Mouse (Mus musculus) hindbrain, embryonic 10.5 days (tissue): ENCODE data around the gene Abcg1. TPM values are rescaled to one million over a fixed set of nuclear protein-coding genes. Genes with fewer than 3 reads are reported as not detected.
A peak's percentile ranks its signal among the peaks of the same experiment; 100 is the strongest.

Experiments used
- DNase-seq: peaks from one replicate; pipeline ENCODE4 v3.0.0-alpha.2; 2017; ENCODE audit warnings: low spot score
- H3K27ac ChIP-seq: fragments of 300-500 bp; sonication (generic); 2 replicates; pipeline ENCODE4 v1.5.1; 2016; ENCODE audit warnings: mild to moderate bottlenecking, moderate library complexity
- H3K27me3 ChIP-seq: fragments of 300-500 bp; sonication (generic); 2 replicates; pipeline ENCODE4 v1.6.1; 2016; ENCODE audit warnings: mild to moderate bottlenecking; ENCODE audit not compliant: poor library complexity, insufficient read depth, severe bottlenecking
- H3K36me3 ChIP-seq: fragments of 300-500 bp; sonication (generic); 2 replicates; pipeline ENCODE4 v1.6.1; 2016; ENCODE audit warnings: mild to moderate bottlenecking, moderate library complexity
- H3K4me1 ChIP-seq: fragments of 300-500 bp; sonication (generic); replicated peaks from 2 replicates; pipeline ENCODE4 v1.6.1; 2016; ENCODE audit warnings: mild to moderate bottlenecking
- H3K4me3 ChIP-seq: fragments of 300-500 bp; sonication (generic); 2 replicates; pipeline ENCODE4 v1.5.1; 2016; ENCODE audit warnings: mild to moderate bottlenecking, moderate library complexity
- H3K9me3 ChIP-seq: fragments of 300-500 bp; sonication (generic); 2 replicates; pipeline ENCODE4 v1.6.1; 2016; ENCODE audit warnings: mild to moderate bottlenecking, moderate library complexity
- WGBS: fragments of 180-500 bp; shearing (Covaris S2); methylation state at CpG from one replicate; pipeline ENCODE4 v1.1.7; 2016; 5-methylcytosine and 5-hydroxymethylcytosine counted together
- polyA plus RNA-seq: library from polyadenylated mRNA; unstranded; fragments of >200 nt; fragmentation: Nextera tagmentation; extraction: Ambion mirVana; gene quantifications from 2 replicates; pipeline ENCODE4 v1.2.1, GENCODE M21; 2016

Gene Abcg1
- polyA plus RNA-seq, 1 experiment from 2014 or later: 9.7 TPM

DNA sequence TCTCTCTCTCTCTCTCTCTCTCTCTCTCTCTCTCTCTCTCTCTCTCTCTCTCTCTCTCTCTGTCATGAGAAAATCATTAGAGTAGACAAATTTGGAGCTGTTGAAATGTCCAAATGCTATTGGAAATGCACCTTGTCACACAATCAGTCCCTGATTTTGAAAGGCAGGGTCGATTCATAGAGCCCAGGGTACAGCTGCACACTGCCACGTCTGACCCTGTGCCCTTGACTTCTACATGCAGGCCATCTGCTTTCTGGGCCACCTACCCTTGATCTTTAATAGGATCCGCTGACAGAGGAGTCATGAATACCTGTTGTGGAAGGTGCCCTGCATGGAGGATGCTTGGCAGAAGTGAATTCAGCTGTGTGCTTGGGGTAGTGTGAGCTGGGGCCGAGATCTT is 28.1 kb upstream of the Abcg1 start:
- Histone ChIP-seq H3K4me1 (peaks cover 15% of the 10 kb centered on the region), H3K4me3 (no peak overlapping the region), H3K9me3 (peaks cover 6% of the 10 kb centered on the region; the same call in 1 of the 2 replicates), H3K27ac (no peak overlapping the region), H3K36me3 (no peaks in the 10 kb centered on the region), H3K27me3 (no peaks in the 10 kb centered on the region)
- DNase-seq: no peak
- WGBS: 86% methylated on average over 4 of the region's 4 CpGs

DNA sequence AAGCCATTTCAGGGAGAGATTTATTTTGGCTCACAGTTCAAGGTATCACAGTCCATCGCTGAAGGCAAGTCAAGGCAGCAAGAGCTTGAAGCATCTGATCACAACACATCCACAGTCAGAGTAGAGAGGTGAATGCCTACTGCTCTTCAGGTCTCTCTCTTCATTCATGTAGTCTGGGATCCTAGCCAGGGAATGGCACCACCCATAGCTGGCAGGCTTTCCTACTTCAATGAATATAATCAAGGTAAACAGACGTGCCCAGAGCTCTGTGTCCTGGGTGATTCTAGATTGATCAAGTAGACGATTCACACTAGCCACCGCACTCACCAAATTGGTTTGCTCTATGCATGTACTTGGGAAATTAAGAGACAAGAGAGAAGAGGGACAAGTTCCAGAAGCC is 25.1 kb upstream of the Abcg1 start:
- peaks cover 6% of the 10 kb centered on the region; the same call in 1 of the 2 replicates for H3K9me3 ChIP-seq
- no peaks in the 10 kb centered on the region for H3K36me3 ChIP-seq
- no peak for DNase-seq
- WGBS: 95% methylated on average over 4 of the region's 4 CpGs
- H3K4me1 ChIP-seq: peaks cover 29% of the 10 kb centered on the region
- H3K27me3 ChIP-seq: no peaks in the 10 kb centered on the region
- no peak overlapping the region for H3K27ac ChIP-seq
- H3K4me3 ChIP-seq: no peak overlapping the region

DNA sequence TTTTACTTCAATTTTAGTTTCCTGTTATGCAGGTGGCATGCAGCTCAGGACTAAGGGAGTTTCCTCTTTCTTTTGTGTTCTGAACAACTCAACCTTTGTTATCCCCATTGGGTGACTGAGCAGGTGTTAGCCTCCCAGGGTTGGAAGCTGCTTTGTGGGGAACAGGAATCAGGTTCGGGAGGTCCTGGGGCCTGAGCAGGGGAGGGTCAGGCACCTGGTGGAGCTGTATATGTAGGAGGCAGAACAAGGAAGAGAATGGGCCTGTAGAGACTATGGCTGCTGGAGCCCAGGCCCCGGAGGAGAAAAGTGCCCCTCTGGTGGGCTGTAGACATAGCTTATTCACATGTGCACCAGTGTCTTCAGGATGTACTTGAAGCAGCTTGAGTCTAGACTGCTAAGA is 24.2 kb upstream of the Abcg1 start:
- peak overlapping the region; percentile 77; the same call in 1 of the 2 replicates for H3K27ac ChIP-seq
- H3K4me1 ChIP-seq: peaks cover 29% of the 10 kb centered on the region
- H3K9me3 ChIP-seq: peaks cover 6% of the 10 kb centered on the region; the same call in 1 of the 2 replicates
- H3K27me3 ChIP-seq: no peaks in the 10 kb centered on the region
- WGBS: 63% methylated on average over 2 of the region's 2 CpGs
- H3K36me3 ChIP-seq: no peaks in the 10 kb centered on the region
- no peak overlapping the region for H3K4me3 ChIP-seq
- no peak for DNase-seq

DNA sequence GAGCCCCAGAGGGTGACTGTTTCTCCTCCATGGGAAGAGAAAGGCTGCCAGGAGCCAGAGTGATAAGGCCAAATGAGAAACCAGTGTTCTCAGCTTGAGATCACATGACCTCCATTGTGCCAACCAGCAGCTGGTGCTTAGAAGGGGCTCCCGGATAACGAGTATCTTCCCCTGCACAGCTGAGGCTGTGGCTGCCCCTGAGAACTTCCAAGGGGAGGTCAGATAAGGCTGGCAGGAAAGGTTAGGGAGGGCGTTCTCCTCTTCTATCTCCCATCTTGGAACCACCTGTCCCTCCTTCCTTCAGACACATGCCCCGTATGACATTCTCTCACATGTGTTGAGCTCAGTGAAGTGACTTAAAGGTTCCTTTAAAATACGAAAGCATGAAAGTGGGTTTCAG is 23.3 kb upstream of the Abcg1 start:
- Histone ChIP-seq H3K36me3 (no peaks in the 10 kb centered on the region), H3K4me3 (no peak overlapping the region), H3K27me3 (no peaks in the 10 kb centered on the region), H3K9me3 (peaks cover 6% of the 10 kb centered on the region; the same call in 1 of the 2 replicates), H3K4me1 (peaks cover 31% of the 10 kb centered on the region), H3K27ac (peak overlapping the region; percentile 77)
- no peak for DNase-seq
- WGBS: 53% methylated on average over 5 of the region's 5 CpGs

DNA sequence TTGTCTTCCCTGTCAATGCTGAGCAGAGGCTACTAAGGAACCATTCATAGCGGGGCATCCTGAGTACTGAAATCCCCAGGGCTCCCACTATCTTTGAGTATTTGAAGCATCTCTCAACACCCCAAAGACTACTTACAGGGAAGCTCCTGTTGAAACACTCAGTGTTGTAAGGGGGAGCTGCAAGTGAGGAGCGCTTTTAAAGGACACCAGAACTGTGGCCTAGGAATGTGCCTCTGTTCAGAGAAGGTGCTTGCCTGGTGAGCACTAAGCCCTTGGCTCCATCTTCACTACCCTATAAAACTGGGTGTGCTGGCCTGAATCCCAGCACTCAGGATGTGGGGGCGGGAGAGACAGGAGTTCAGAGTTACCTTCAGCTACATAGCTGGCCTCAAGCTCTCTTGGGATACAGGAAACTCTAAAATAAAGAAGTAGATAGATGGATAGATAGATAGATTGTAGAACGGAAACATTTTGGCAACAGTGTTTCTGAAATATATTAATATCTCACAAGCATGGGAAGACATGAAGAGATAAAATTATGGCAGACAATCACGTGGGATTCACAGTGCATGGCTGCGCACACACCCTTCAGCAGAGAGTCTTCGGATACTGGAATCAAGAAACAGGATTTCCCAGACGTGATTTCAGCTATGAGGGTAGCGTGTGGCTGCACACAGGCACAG is 22.7 kb upstream of the Abcg1 start:
- WGBS: 90% methylated on average over 9 of the region's 9 CpGs

DNA sequence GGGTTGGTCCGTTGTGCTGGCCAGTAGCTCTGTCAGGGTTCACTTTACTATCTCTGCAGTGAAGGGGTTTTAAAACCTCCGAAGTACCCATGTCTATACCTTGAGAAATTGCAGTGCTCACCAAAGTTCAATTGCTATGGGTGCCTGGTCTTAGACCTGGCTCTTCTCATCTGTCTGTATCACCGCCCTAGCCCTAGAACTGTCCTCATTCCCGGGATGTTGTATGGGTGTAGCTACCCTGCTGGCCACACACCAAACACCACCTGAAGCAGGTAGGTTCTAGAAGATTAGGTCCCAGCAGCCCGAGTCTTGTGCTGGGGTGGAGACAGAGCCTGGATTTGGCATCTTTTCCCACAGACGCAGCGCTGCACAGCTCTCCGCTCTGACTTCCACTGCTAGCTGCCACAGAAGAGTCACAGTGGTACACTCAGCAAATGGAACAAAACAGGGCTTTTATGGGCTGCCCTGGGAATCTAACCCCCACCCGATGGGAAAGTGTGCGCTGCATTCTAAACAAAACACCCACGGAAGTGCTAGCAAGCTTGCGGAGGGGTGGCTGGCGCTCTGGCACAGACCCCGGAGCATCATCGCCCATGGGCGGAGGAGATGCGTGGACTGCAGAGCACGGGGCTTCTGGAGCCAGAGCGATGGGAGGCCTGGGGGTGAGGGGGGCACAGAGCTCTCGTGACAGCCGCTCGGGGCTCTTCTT is 21.2 kb upstream of the Abcg1 start:
- H3K4me1 ChIP-seq: peaks cover 31% of the 10 kb centered on the region
- no peak overlapping the region for H3K4me3 ChIP-seq
- no peaks in the 10 kb centered on the region for H3K36me3 ChIP-seq
- H3K27me3 ChIP-seq: no peaks in the 10 kb centered on the region
- no peak for DNase-seq
- peak overlapping the region; percentile 40; the same call in 1 of the 2 replicates for H3K27ac ChIP-seq
- 82% methylated on average over 22 of the region's 22 CpGs for WGBS
- peaks cover 6% of the 10 kb centered on the region; the same call in 1 of the 2 replicates for H3K9me3 ChIP-seq

More for the DNA sequence above, 22.7 kb upstream of the Abcg1 start:
- H3K36me3 ChIP-seq: no peaks in the 10 kb centered on the region
- H3K4me3 ChIP-seq: no peak overlapping the region
- peak overlapping the region; percentile 77; the same call in 1 of the 2 replicates for H3K27ac ChIP-seq
- DNase-seq: no peak
- H3K9me3 ChIP-seq: peaks cover 6% of the 10 kb centered on the region; the same call in 1 of the 2 replicates
- peaks cover 31% of the 10 kb centered on the region for H3K4me1 ChIP-seq
- no peaks in the 10 kb centered on the region for H3K27me3 ChIP-seq

DNA sequence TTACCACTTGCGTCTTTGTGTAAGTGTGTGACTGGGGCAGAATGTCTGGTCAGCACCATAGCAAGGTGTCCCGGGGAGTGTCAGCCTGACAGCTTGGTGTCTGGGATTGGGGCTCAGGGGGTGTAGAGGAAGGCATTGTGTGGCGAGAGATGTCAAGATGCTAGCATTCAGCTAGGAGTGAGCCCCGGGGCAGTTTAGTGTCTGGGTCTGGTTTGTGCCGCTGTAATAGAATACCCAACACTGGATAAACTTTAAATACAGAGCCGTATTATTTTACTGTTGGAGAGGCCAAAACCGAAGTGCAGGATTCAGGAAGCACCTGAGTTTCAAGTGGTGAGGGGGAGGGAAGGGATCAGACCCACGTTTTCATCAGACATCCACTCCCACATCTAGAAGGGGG is 20.1 kb upstream of the Abcg1 start:
- DNase-seq: no peak

DNA sequence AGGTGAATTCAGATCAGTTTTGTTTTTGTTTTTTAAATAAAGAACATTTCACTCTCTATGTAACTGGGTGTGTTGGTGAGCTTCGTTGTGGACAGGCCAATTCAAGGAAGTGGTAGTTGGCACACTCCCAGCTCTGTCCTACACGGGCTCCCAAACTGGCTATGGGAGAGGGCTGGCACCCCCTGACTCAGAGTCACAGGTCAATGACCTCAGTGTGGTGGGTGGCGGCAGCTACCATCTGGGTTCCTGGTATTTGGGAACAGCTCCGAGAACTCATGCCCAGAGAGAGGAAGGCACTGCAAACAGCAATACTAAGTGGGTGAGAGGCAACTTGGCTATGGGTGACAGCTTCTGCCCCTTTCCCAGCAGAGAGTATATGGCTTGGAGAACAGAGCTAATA is 19.1 kb upstream of the Abcg1 start:
- H3K9me3 ChIP-seq: no peaks in the 10 kb centered on the region
- no peaks in the 10 kb centered on the region for H3K36me3 ChIP-seq
- no peak for DNase-seq
- 75% methylated on average over 4 of the region's 4 CpGs for WGBS
- H3K27ac ChIP-seq: no peak overlapping the region
- H3K4me3 ChIP-seq: no peak overlapping the region
- H3K4me1 ChIP-seq: peaks cover 29% of the 10 kb centered on the region
- H3K27me3 ChIP-seq: no peaks in the 10 kb centered on the region

More for the DNA sequence above, 20.1 kb upstream of the Abcg1 start:
- WGBS: 81% methylated on average over 8 of the region's 8 CpGs
- Histone ChIP-seq H3K9me3 (peaks cover under 1% of the 10 kb centered on the region; the same call in 1 of the 2 replicates), H3K27ac (no peak overlapping the region), H3K27me3 (no peaks in the 10 kb centered on the region), H3K4me1 (peaks cover 31% of the 10 kb centered on the region), H3K36me3 (no peaks in the 10 kb centered on the region), H3K4me3 (no peak overlapping the region)

DNA sequence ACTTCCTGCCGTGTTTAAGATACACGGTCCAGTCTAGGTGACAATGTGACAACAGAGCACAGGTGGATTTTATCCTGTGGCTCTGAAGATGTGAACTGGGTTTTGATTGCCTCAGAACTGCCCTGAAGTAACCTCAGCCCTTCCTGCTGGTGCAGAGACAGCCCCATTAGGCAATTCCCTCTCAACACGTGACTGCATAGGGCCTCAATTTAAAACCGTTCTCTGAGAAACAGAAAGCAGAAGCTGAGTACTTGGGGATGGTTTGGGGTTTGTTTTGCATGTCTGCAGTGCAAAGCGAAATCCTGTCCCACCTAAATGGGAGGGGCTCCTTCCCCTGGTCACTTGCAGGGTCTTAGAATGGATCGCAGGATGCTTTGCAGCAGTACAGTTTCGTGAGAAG is 17.8 kb upstream of the Abcg1 start:
- H3K27me3 ChIP-seq: no peaks in the 10 kb centered on the region
- WGBS: 81% methylated on average over 7 of the region's 7 CpGs
- no peak for DNase-seq

DNA sequence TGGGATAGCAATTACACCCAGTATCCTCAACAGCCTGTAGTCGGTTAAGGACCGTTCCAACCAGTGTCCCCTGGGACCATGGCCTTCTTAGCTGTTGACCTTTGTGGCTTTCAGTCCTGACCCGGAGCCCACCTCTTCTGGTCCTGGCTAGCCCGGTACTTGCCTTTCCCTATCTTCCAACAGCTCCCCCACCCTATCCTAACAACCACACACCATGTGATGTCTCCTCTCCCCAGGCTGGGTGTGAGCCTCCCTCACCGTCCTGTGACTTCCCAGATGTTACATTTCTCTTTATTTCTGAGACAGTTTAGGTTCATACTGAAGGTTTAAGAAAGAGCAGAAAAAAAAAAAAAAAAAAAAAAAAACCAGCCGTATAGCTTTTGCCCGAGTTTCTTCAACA is 17.1 kb upstream of the Abcg1 start:
- 71% methylated on average over 7 of the region's 7 CpGs for WGBS
- H3K4me1 ChIP-seq: peaks cover 14% of the 10 kb centered on the region; the same call in 1 of the 2 replicates
- no peaks in the 10 kb centered on the region for H3K27me3 ChIP-seq
- H3K4me3 ChIP-seq: no peak overlapping the region
- H3K9me3 ChIP-seq: no peaks in the 10 kb centered on the region
- no peak for DNase-seq
- H3K27ac ChIP-seq: no peak overlapping the region
- H3K36me3 ChIP-seq: no peaks in the 10 kb centered on the region

More for the DNA sequence above, 17.8 kb upstream of the Abcg1 start:
- H3K36me3 ChIP-seq: no peaks in the 10 kb centered on the region
- H3K9me3 ChIP-seq: no peaks in the 10 kb centered on the region
- no peak overlapping the region for H3K4me3 ChIP-seq
- no peak overlapping the region for H3K27ac ChIP-seq
- peaks cover 17% of the 10 kb centered on the region for H3K4me1 ChIP-seq

DNA sequence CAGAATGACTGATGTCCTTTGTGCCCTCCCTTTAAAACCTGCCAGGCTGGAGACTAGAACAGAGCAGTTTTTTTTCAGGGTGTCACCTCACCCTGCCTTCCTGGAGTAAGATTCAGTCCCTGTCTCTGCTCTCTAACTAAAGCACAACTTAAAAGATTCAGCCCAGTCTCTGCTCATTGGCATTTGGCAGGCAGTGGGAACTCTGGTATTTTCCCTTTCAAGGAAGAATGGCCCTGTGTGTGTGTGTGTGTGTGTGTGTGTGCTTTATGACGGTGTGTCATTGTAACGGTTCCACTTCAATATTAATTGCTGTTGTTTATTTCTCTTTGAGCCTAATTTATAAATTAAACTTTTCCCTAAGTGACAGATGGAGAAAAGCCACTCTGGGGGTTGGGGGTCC is 14.7 kb upstream of the Abcg1 start:
- Histone ChIP-seq H3K27me3 (no peaks in the 10 kb centered on the region), H3K9me3 (no peaks in the 10 kb centered on the region), H3K36me3 (no peaks in the 10 kb centered on the region), H3K4me3 (no peak overlapping the region), H3K27ac (no peak overlapping the region), H3K4me1 (0 out of 2 replicates have a peak, but pooled peaks cover 5% of the 10 kb centered on the region)
- WGBS: 81% methylated on average over 2 of the region's 2 CpGs
- DNase-seq: no peak

DNA sequence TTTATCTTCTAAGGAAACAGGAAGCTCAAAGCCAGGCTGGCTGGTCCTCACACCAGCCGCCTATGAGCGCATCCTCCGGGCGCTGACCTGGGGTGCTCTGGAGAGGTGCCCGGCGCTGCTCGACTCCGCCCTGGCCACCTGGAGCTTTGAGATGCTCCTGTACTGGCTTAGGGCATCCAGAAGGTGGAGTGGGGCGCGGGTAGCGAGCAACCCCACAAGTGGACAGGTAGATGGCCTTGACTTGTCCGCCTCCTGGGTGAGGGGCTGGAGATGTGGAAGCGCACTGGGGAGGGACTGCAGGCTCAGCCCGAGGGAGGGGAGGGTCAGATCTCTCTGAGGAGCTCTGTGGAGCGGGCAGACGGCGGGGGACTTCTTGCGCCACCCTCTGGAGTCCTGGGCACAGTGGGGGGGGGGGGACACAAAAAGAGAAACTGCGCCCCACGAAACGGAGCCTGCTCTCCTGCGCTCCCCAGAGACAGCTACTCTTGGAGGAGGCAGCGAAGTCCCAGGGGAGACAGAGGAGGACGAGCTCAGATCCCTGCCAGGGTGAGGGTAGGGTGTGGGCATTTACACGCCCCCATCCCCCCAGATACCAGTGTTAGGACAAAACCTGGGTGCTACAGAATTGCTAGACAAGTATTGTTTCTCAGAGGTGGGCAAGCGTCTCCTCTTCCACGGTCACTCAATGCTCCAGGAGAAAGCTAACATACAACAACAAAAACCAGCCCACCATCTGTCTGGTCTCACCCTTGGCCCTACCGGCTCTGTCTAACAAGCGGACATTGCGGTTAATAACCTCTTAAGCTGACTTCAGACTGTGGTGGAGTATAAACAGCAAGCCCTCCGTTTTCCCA is 643 bp downstream of the Abcg1 start:
- H3K27ac ChIP-seq: peak overlapping the region; percentile 81
- H3K4me3 ChIP-seq: peak overlapping the region; percentile 65
- H3K36me3 ChIP-seq: no peaks in the 10 kb centered on the region
- DNase-seq: no peak
- H3K9me3 ChIP-seq: peaks cover 11% of the 10 kb centered on the region
- H3K27me3 ChIP-seq: peaks cover 50% of the 10 kb centered on the region
- H3K4me1 ChIP-seq: peaks cover 48% of the 10 kb centered on the region
- 1% methylated on average over 30 of the region's 31 CpGs for WGBS
